Mouse (Mus musculus): ENCODE results near the gene Rims1.

DNA sequence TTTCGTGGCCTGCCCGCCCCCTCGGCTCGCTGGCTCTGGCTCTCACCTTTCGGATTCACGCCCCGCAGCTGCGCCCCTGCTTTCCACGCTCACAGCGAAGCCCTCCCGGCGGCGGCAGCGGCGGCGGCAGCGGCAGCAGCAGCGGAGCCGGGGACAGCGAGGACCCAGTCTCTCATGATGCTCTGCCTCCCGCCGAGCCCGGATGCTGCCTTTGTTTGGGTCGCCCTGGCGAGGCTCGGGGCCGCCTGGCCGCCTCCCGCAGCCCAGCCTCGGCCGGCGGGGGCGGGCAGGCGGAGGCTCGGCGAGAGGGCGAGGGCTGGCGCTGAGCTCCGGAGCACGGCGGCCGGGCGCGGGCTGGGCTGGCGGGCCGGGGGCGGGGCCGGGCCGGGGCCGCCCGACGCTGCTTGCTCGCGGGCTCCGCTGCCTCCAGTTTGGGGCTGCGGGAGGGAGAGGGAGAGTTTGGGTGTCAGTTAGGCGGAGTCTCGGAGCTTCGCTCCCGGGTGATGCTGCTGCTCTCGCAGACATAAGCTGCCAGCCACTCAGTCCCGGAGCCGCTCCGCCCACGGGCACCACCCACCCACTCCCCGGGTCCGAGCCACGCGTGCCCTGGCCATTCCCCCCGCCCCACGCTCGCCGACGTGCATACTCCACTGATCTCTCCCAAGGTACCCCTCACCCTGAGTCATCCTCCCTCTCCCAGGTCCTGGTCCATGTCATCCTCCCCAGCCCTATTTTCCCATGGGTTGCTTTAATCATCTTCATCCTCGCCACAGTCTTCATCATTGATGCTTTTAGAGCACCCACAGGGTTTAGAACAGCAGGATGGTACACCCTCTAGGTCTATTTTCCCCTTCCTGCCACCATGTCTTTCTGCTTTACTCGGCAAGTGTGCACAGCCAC lies at the start of gene Rims1:
- TF ChIP-seq EP300 (optimal IDR thresholded peaks at IDR 0.05) (no peak), CTCF (IDR thresholded peaks at IDR 0.05; ENCODE audit: low read depth) (no peak)

All from stomach, postnatal 0 days (tissue).